Mouse (Mus musculus): ENCODE data around the gene LTO1. TPM values are rescaled to one million over a fixed set of nuclear protein-coding genes. Genes with fewer than 3 reads are reported as not detected.
"Not testable (repeated sequence)": the region's sequence is repeated elsewhere in the genome, so short reads cannot be mapped to it uniquely, and the experiment has no call there.

The LTO1 gene
- polyA plus RNA-seq, 1 experiment = 17.7 TPM

GRCm38 (mm10) chr7:144888564-144889299 lies 26.2 kb upstream of the LTO1 start:
- TF ChIP-seq POLR2A (IDR thresholded peaks at IDR 0.05; ENCODE audit: borderline replicate concordance, extremely low read depth, low read depth, low read length) (no peak), CTCF (IDR thresholded peaks at IDR 0.05; ENCODE audit: insufficient read depth, low read length) (no peak)
- WGBS = 11% methylated on average over 18 of the region's 18 CpGs
- DNase-seq = peak; percentile 25

GRCm38 (mm10) chr7:144890661-144891060 lies 24.2 kb upstream of the LTO1 start:
- WGBS = 92% methylated on average over 1 of the region's 1 CpGs
- not testable (repeated sequence) for H3K4me3 ChIP-seq (replicated peaks; ENCODE audit: extremely low read depth, low read depth, low read length)

More at GRCm38 (mm10) chr7:144888564-144889299, 26.2 kb upstream of the LTO1 start:
- H3K4me3 ChIP-seq (replicated peaks; ENCODE audit: extremely low read depth, low read depth, low read length) = no peak overlapping the region
- H3K4me1 ChIP-seq (ENCODE audit: control insufficient read depth, insufficient read depth, low read length) = no peaks in the 10 kb centered on the region

DNA sequence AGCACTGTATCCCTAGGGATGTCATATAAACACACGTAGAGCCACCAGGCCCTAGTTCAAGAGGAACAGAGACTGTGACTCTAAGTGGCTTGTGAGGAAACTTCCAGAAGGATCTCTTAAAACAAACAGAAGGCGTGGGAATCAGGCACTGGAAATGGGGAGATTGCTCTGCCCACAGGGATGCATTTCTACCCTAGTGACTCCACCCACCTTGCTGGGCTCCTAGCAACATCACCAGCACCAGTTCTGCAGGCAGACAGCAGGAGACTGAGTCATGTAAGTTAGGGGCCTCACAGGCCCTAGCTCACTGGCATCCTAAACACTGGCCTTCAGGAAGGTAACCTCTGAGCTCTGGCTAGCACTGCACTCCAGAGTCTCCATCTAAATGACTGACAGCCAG lies 23.0 kb upstream of the LTO1 start:
- WGBS = 70% methylated on average over 2 of the region's 2 CpGs
- Histone ChIP-seq H3K4me1 (ENCODE audit: control insufficient read depth, insufficient read depth, low read length) (peaks cover 5% of the 10 kb centered on the region), H3K4me3 (replicated peaks; ENCODE audit: extremely low read depth, low read depth, low read length) (no peak overlapping the region)
- TF ChIP-seq POLR2A (IDR thresholded peaks at IDR 0.05; ENCODE audit: borderline replicate concordance, extremely low read depth, low read depth, low read length) = no peak
- no peak for TF ChIP-seq CTCF (IDR thresholded peaks at IDR 0.05; ENCODE audit: insufficient read depth, low read length)
- DNase-seq = no peak

More at GRCm38 (mm10) chr7:144890661-144891060, 24.2 kb upstream of the LTO1 start:
- not testable (repeated sequence) for H3K4me1 ChIP-seq (ENCODE audit: control insufficient read depth, insufficient read depth, low read length); DNase-seq

DNA sequence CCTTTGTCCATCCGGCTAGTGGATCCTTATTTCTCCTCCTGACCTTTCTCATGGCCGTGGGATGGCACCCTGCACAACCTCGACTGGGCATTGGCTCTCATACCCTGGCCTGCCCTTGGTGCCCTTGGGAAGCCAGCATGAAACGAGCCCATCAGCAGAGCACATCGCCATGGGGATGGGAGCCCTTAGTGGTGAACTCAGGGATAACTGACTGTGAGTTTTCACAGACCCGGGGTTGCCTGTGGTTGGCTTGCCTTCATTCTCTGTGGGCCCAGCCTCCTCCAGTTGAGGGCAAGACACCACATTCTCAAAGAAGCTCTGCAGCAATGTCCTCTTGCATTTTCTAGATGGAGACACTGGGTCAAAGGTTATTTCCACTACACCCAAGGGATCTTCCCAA lies 22.6 kb upstream of the LTO1 start:
- DNase-seq = no peak
- Histone ChIP-seq H3K4me3 (replicated peaks; ENCODE audit: extremely low read depth, low read depth, low read length) (no peak overlapping the region), H3K4me1 (ENCODE audit: control insufficient read depth, insufficient read depth, low read length) (peaks cover 6% of the 10 kb centered on the region)
- WGBS = 47% methylated on average over 6 of the region's 6 CpGs
- TF ChIP-seq POLR2A (IDR thresholded peaks at IDR 0.05; ENCODE audit: borderline replicate concordance, extremely low read depth, low read depth, low read length) = no peak

- DNase-seq = peak; percentile 16
- Histone ChIP-seq H3K4me1 (ENCODE audit: control insufficient read depth, insufficient read depth, low read length) (peaks cover 6% of the 10 kb centered on the region), H3K4me3 (replicated peaks; ENCODE audit: extremely low read depth, low read depth, low read length) (no peak overlapping the region)
- 8% methylated on average over 5 of the region's 5 CpGs for WGBS
- TF ChIP-seq POLR2A (IDR thresholded peaks at IDR 0.05; ENCODE audit: borderline replicate concordance, extremely low read depth, low read depth, low read length) = no peak
- no peak for TF ChIP-seq CTCF (IDR thresholded peaks at IDR 0.05; ENCODE audit: insufficient read depth, low read length)
Observed at GRCm38 (mm10) chr7:144894191-144894590, 20.7 kb upstream of the LTO1 start.

DNA sequence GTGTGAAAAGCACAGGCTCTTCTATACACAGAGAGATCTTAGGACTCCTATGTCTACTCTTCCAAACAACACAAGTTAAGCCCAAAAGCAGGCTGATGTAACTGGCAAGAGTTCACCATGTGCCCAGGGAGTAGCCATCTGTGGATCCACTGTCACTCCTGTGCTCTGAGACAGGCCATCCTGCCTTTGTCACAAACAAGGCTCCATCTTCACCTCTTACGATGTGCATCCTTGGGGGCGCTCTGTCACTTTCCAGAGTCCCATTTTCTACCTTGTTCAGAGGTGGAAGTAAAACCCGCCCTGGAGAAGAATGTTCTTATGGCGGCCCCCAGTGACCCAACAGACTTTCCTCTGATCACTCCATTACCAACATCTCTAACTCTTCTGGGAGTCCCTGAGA lies 20.2 kb upstream of the LTO1 start:
- TF ChIP-seq CTCF (IDR thresholded peaks at IDR 0.05; ENCODE audit: insufficient read depth, low read length) (no peak), POLR2A (IDR thresholded peaks at IDR 0.05; ENCODE audit: borderline replicate concordance, extremely low read depth, low read depth, low read length) (no peak)
- WGBS = 10% methylated on average over 4 of the region's 4 CpGs
- H3K4me3 ChIP-seq (replicated peaks; ENCODE audit: extremely low read depth, low read depth, low read length) = no peak overlapping the region
- no peak for DNase-seq
- H3K4me1 ChIP-seq (ENCODE audit: control insufficient read depth, insufficient read depth, low read length) = peaks cover 6% of the 10 kb centered on the region

- Histone ChIP-seq H3K4me1 (ENCODE audit: control insufficient read depth, insufficient read depth, low read length) (peaks cover 6% of the 10 kb centered on the region), H3K4me3 (replicated peaks; ENCODE audit: extremely low read depth, low read depth, low read length) (peak overlapping the region; percentile 35)
- DNase-seq = peak; percentile 72
- TF ChIP-seq CTCF (IDR thresholded peaks at IDR 0.05; ENCODE audit: insufficient read depth, low read length) (peak; percentile 89), POLR2A (IDR thresholded peaks at IDR 0.05; ENCODE audit: borderline replicate concordance, extremely low read depth, low read depth, low read length) (no peak)
- 1% methylated on average over 37 of the region's 37 CpGs for WGBS
Observed at GRCm38 (mm10) chr7:144895305-144896111, 19.4 kb upstream of the LTO1 start.

GRCm38 (mm10) chr7:144896294-144897218 lies 18.3 kb upstream of the LTO1 start, which contains the start of gene Fgf15:
Gene Fgf15 (plus strand): TSS chr7:144896531.
- TF ChIP-seq CTCF (IDR thresholded peaks at IDR 0.05; ENCODE audit: insufficient read depth, low read length) (no peak), POLR2A (IDR thresholded peaks at IDR 0.05; ENCODE audit: borderline replicate concordance, extremely low read depth, low read depth, low read length) (no peak)
- WGBS = 2% methylated on average over 65 of the region's 65 CpGs
- DNase-seq = no peak
- Histone ChIP-seq H3K4me1 (ENCODE audit: control insufficient read depth, insufficient read depth, low read length) (peaks cover 6% of the 10 kb centered on the region), H3K4me3 (replicated peaks; ENCODE audit: extremely low read depth, low read depth, low read length) (peak within 1 kb of the TSS; percentile 35)

DNA sequence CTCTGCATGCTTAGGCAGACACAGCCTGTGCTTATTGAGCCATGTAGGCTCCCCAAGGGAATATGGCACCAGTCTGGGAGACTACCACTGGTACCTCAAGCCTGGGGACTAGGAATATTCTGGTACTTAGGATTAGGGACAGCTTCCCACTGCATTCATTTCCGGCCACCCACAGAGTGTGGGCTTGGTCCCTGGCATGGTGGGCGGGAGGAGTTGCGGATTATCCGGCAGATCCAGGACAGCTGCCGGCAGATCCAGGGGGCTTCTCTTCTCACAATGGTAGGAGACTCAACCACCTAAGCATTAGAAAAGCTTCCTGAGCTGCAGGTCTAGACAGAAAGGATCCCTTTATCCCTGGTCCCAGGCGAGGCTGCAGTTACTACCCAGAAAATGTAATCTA lies 16.4 kb upstream of the LTO1 start:
- DNase-seq = no peak
- peaks cover 6% of the 10 kb centered on the region for H3K4me1 ChIP-seq (ENCODE audit: control insufficient read depth, insufficient read depth, low read length)
- TF ChIP-seq CTCF (IDR thresholded peaks at IDR 0.05; ENCODE audit: insufficient read depth, low read length) (no peak), POLR2A (IDR thresholded peaks at IDR 0.05; ENCODE audit: borderline replicate concordance, extremely low read depth, low read depth, low read length) (no peak)
- WGBS = 78% methylated on average over 6 of the region's 6 CpGs
- no peak overlapping the region for H3K4me3 ChIP-seq (replicated peaks; ENCODE audit: extremely low read depth, low read depth, low read length)

- DNase-seq; H3K4me3 ChIP-seq (replicated peaks; ENCODE audit: extremely low read depth, low read depth, low read length); H3K4me1 ChIP-seq (ENCODE audit: control insufficient read depth, insufficient read depth, low read length): not testable (repeated sequence)
- 89% methylated on average over 3 of the region's 3 CpGs for WGBS
Observed at GRCm38 (mm10) chr7:144905514-144905913, 9.4 kb upstream of the LTO1 start.

Data from lung, adult 2 months (tissue).